Mouse (Mus musculus) brain, adult 2 months (tissue): ENCODE data around the gene Lama5.
A peak's percentile ranks its signal among the peaks of the same experiment; 100 is the strongest.

Experiments
- DNase-seq: peaks from one replicate; pipeline ENCODE4 v3.0.0; 2011; ENCODE audit warnings: low read depth, low spot score

Lama5 gene

GRCm38 (mm10) chr2:180254436-180255209 lies 29.0 kb upstream of the Lama5 start:
- no peak for DNase-seq

- DNase-seq: no peak
These were observed 26.2 kb upstream of the Lama5 start for GRCm38 (mm10) chr2:180251838-180252237.

DNA sequence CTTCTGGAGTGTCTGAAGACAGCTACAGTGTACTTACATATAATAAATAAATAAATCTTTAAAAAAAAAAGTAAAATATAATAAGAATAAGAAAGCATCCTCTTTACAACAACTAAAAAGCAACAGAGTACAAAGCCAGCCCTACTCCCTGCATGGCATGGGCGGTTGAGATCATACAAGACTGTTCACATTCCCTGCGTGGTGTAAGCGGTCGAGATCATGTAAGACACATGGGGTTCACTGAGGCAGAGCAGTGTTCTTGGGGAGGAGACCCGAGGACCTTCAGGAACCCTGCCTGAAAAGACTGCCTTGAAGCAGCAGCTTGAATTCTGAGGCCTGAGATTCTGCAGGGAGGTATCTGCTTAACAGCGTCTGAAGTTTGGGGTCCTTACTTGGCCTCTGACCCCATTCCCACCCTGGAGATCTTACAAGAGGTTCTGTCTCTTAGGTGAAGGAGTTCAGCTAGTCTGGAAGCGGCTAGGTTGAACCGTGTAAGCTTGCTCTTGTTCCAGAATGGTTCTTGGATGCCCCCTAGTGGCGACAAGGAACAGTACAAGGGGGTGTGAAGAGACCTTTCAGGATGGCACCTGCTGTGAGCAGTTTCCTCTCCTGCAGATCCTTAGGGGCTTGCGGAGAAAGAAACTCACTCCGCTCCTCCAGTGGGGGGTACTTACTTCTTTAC lies 25.4 kb upstream of the Lama5 start:
- peak; percentile 94 for DNase-seq

GRCm38 (mm10) chr2:180248947-180249660 lies 23.4 kb upstream of the Lama5 start:
- no peak for DNase-seq

- DNase-seq: peak; percentile 47
These were observed 22.3 kb upstream of the Lama5 start for GRCm38 (mm10) chr2:180247916-180248315.

DNA sequence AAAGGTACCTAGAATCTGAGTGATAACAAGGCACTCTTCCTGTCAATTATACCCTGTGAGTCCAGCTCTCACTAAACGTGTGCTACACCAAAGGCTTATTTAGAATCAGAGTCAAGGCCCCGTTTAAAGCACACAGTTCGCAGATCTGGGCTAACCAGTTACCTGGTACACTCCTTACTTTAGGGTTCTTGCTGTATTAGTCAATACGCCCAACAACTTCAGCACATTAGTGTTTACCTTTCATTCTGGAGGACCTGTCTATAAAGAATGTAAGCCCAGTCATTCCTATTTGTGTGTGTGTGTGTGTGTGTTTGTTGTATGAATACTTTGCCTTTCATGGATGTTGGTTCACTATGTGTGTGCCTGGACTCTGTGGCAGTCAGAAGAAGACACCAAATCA lies 17.4 kb upstream of the Lama5 start:
- DNase-seq: no peak

DNA sequence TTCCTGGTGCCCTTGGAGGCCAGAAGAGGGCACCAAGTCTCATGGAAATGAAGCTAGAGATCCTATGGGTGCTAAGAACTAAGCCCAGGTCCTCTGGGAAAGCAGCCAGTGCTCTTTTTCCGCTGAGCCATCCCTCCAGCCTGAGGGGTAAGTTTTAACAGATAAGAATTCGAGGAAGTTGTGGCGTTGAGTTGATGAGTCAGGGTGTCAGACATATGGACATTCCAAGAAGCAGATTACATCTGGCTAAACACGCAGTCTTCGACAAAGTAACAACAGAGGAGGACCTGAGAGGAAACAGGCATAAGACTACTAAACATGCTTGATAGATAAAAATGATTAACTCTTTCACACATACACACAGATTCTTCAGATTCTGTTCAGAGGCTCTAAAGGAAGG lies 12.9 kb upstream of the Lama5 start:
- no peak for DNase-seq

DNA sequence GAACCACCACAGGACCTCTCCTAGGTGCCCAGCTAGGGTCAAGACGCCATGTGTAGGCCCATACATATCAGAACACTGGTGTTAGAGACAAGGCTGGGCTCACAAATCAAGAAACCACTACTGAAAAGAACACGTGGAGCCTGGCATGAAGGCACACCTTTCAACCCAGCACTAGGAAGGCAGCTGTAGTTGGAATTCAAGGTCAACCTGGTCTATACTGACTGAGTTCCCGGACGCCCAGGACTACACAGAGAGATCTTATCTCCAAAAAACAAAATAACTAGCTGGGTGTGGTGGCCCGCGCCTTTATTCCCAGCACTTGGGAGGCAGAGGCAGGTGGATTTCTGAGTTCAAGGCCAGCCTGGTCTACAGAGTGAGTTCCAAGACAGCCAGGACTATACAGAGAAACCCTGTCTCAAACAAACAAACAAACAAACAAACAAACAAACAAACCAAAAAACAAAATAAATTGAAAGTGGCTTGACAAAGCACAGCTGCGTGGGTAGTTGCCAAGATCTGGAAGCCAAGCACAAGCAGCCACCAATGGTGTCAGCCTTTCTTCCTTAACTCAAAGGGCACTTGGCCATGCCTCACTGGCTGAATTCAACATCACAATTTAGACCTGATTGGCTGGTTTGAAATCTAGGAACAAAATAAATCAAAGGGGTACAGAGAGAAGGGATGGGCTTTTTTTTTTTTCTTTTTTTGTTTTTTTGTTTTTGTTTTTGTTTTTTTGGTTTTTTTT lies 12.1 kb upstream of the Lama5 start:
- no peak for DNase-seq

DNA sequence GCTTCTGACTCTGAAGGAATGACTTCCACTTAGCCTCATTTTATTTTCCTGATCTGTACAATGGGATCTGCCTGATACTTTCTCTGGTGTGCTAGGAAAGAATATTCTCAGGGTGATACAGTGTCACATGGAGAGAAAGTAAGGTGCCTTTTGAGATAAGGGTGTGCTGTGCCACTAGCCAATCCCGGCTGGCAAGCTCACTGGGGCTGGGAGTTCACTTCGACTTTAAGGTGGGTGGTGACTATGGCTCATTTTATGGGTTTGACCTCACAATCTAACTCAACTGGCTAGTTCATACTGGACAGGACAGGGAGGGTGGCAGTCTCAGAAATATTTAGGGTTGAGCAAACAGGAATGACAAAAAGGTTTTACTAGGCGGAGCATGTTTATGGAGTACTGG lies 11.3 kb upstream of the Lama5 start:
- DNase-seq: no peak

DNA sequence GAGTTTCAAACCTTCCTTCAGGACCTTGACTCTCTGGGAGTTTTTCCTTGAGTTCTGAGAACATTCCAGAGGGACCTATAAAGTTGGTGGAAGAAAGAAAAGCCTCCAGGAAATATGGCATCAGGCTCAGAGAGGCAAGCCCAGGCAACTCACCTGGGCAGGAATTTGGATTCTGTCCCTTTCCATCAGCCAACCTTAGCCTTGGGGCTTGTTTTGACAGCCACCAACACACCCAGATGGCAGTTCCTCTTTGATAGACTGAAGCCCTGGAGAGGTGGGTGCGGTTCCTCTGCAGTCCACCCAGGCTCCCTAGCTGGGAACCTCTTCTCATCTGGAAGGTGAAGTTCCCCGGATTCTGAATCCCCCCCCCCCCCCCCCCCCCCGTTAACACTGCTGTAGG lies 10.8 kb upstream of the Lama5 start:
- no peak for DNase-seq

- DNase-seq: no peak
These were observed 10.1 kb upstream of the Lama5 start for GRCm38 (mm10) chr2:180235788-180236187.

DNA sequence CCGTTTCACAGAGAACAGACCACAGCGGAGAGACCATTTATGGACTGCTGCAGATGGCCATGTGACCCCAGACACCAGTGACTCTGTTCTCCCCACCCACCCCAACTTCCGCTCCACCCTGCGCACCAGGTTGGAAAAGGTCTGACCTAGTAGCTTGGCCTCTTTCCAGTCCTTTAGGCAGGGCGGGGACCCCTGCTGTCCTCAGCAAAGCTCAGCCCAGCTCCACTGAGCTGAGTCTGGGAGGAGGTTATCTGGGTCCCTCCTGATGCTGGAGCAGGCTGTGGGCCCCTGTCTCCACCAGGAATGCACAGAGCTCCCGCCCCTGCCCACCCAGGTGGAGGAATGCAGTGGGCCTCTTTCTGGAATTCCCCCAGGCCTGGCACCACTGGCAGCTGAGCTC lies 9.3 kb upstream of the Lama5 start:
- no peak for DNase-seq

- no peak for DNase-seq
These were observed 8.7 kb upstream of the Lama5 start for GRCm38 (mm10) chr2:180234353-180234752.

GRCm38 (mm10) chr2:180233101-180233904 lies 7.6 kb upstream of the Lama5 start:
- DNase-seq: no peak

- DNase-seq: no peak
These were observed 4.8 kb upstream of the Lama5 start for GRCm38 (mm10) chr2:180230482-180230881.

DNA sequence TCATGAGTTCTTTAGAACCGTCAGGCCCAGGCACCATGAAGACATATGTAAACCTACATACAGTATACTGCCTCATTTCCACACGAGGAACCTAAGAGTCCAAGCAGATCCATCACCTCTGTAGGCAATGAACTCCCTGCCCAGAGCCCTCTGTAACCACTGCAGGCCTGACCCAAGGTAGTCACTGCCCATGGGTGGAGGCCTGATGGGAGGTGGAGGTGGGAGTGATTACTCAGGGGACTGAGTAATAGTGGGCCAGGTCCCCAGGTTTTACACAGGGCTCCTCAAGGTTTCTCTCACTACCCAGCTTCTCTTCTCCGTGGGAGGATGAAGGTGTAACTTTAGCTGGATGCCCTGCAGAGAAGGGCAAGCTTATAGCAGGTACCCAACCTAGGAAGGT lies 3.5 kb upstream of the Lama5 start:
- no peak for DNase-seq

DNA sequence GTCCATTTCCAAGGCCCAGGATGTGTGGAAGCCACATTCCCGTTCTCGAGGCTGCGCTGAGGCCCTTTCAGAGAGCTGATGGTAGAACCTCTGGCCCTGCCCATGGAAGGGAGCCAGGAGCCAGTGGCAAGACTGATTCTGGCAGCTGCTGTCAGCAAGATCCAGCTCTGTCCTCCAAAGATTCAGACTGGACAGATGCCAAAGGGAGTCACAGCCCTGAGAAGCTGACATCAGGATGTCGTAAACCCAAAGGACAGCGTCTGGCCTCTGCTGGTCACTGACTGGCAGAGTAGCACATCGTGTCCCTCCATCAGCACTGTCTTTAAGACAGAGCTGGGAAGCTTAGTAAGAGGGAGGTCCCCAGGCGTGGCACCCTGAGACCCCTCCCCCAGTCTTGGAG lies 2.9 kb upstream of the Lama5 start:
- DNase-seq: no peak

GRCm38 (mm10) chr2:180228060-180228458 lies 2.4 kb upstream of the Lama5 start:
- DNase-seq: no peak

DNA sequence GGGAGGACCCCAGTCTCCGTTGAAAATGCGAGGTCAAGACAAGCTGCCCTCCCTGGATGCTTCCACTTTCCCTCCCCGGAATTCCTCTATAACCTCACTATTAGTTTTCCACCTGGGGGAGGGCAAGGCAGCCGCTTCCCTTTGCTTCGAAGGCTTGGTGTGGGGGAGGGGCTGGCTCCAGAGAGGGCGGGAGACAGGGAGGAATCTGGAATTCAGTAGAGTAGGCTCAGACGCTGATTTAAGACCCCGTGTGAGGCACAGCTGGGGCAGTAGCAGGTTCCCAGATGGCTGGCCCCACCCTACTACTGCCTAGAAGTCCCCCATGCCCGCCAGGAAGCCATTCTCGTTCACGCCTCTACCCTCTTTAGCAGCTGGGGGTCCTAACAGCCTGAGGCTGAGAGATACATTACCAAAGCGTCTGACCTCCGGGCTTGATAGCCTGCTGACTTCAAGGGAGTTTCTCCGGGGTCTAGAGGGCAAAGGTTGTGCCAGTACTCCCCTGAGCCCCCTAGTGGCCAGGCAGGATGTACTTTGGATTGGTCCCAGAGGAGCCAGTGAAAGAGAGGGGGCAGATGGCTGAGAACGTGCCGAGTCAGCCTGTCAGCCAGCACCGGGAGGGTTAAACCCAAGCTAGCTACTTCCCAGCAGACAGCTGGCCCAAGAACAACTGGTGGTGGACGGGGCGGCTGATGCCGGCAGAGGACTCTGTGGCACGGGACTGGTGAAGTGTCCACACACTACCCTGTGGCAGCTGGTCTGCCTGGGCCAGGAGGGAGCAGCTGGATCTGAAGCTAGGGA lies 1.8 kb upstream of the Lama5 start:
- no peak for DNase-seq

GRCm38 (mm10) chr2:180225044-180225761 lies 456 bp downstream of the Lama5 start:
- no peak for DNase-seq
